In genomic region chr5:67607804-67608673, GRCm38 (mm10) we compare ENCODE assay signal across 8 mouse cellular contexts. TPM values are rescaled to one million over a fixed set of nuclear protein-coding genes. Genes with fewer than 3 reads are reported as not detected.
A peak's percentile ranks its signal among the peaks of the same experiment; 100 is the strongest.
DNase-seq lines count a peak whose midpoint lies in the region; ATAC-seq and TF ChIP-seq lines count a peak whose summit lies in the region.
"Had no signal": no experiment of that assay in that cellular context is flagged by ENCODE, and none has a peak within 500 bp of the region (broad histone marks: within the 10 kb centered on the region; RNA-seq: fewer than 3 reads in every experiment).

Gene Shisa3, plus strand, starts transcription at chr5:67607882.

- H3K9me3 ChIP-seq in E14TG2a.4 (ENCODE audit: low read length): no peaks in the 10 kb centered on the region
- H3K9me3 ChIP-seq in embryonic facial prominence, embryonic 14.5 days (ENCODE audit: control insufficient read depth, low read length): no peaks in the 10 kb centered on the region

- WGBS in embryonic facial prominence, embryonic 14.5 days: 0% methylated on average over 46 of the region's 86 CpGs

- peaks cover 72% of the 10 kb centered on the region for H3K27me3 ChIP-seq in E14TG2a.4 (ENCODE audit: insufficient read depth, low read length)
- H3K27me3 ChIP-seq in embryonic facial prominence, embryonic 14.5 days (replicated peaks; ENCODE audit: control insufficient read depth, insufficient read depth, low read length): peaks cover 73% of the 10 kb centered on the region

- peak within 1 kb of the TSS; percentile 62 for H3K9ac ChIP-seq in embryonic facial prominence, embryonic 14.5 days (ENCODE audit: low read depth, low read length)

- peak within 1 kb of the TSS; percentile 95 for H3K4me2 ChIP-seq in embryonic facial prominence, embryonic 14.5 days (ENCODE audit: low read depth, low read length)

- no peak within 1 kb of the TSS for H3K27ac ChIP-seq in embryonic facial prominence, embryonic 14.5 days (replicated peaks; ENCODE audit: low read depth, low read length)

- intact Hi-C loops in heart, postnatal 14 days (cut with DNase I): loop anchor here (5.0 kb wide), 1 partner anchor 119 kb away; no protein-coding TSS in a partner anchor

- peaks cover 21% of the 10 kb centered on the region for H3K4me1 ChIP-seq in E14TG2a.4 (replicated peaks; ENCODE audit: low read depth, low read length)
- H3K4me1 ChIP-seq in embryonic facial prominence, embryonic 14.5 days (ENCODE audit: control insufficient read depth, insufficient read depth, low read length): peaks cover 9% of the 10 kb centered on the region; the same call in 1 of the 2 replicates

- no peaks in the 10 kb centered on the region for H3K36me3 ChIP-seq in E14TG2a.4 (ENCODE audit: insufficient read depth, low read length)
- H3K36me3 ChIP-seq in embryonic facial prominence, embryonic 14.5 days (ENCODE audit: control insufficient read depth, insufficient read depth, low read length): no peaks in the 10 kb centered on the region

- peak within 1 kb of the TSS; percentile 81 for H3K4me3 ChIP-seq in E14TG2a.4 (replicated peaks; ENCODE audit: low read length)
- H3K4me3 ChIP-seq in embryonic facial prominence, embryonic 14.5 days (ENCODE audit: low read depth, low read length): peak within 1 kb of the TSS; percentile 56
- H3K4me3 ChIP-seq: erythroblast, embryonic 14.5 days had no signal

- peak; percentile 70 for DNase-seq in ZHBTc4 (ENCODE audit: low read depth, low spot score)
- DNase-seq in embryonic facial prominence, embryonic 14.5 days (ENCODE audit: low spot score): peak; percentile 44
- peak; percentile 24 to 31 for DNase-seq in heart, postnatal 14 days
- peak; percentile 48 to 74 for DNase-seq in kidney, postnatal 36 days
- DNase-seq in mesoderm, embryonic 11.5 days (ENCODE audit: low read depth, low spot score): peak; percentile 68
- peak; percentile 59 for DNase-seq in testis, postnatal 10 days (ENCODE audit: low spot score)

- peak; percentile 66 for ATAC-seq in embryonic facial prominence, embryonic 14.5 days (ENCODE audit: low read depth)

- no peak for TF ChIP-seq CTCF in E14TG2a.4 (conservative IDR thresholded peaks at IDR 0.05; ENCODE audit: low read length)

RNA-seq across cellular contexts. Expression of gene Shisa3, which starts in this region (rescaled TPM):
- polyA plus RNA-seq in embryonic facial prominence, embryonic 14.5 days (2014; fragmentation: Nextera tagmentation; extraction: Ambion mirVana): 9.4 and 10.6 TPM in 2 replicates
- total RNA-seq in heart, postnatal 14 days (2021): under 1 TPM; 0.83 to 0.86 TPM
- polyA plus RNA-seq: erythroblast, embryonic 14.5 days had no signal

Comparison
In these comparisons a context has a peak if more than half of its experiments do, and no peak if none do; other contexts are left out.
1. Peak in DNase-seq in heart, postnatal 14 days; RNA of the gene not detected or under 1 TPM.